Mouse (Mus musculus): ENCODE measurements around the gene Gpr4. TPM values are rescaled to one million over a fixed set of nuclear protein-coding genes. Genes with fewer than 3 reads are reported as not detected.

Gpr4 gene
- polyA plus RNA-seq, 1 experiment from 2014 or later = 2.6 TPM

- no peak for ATAC-seq (ENCODE audit: low FRiP score)
- Histone ChIP-seq H3K4me3 (ENCODE audit: low read depth, low read length) (peak overlapping the region; percentile 16), H3K27ac (ENCODE audit: low read depth, low read length) (no peak overlapping the region), H3K9ac (ENCODE audit: low read depth, low read length) (no peak overlapping the region), H3K4me2 (replicated peaks; ENCODE audit: low read depth, low read length) (peak overlapping the region; percentile 26), H3K36me3 (ENCODE audit: control insufficient read depth, insufficient read depth, low read length) (no peaks in the 10 kb centered on the region), H3K4me1 (replicated peaks; ENCODE audit: control insufficient read depth, insufficient read depth, low read length) (peaks cover 5% of the 10 kb centered on the region; the same call in 1 of the 2 replicates), H3K27me3 (ENCODE audit: control insufficient read depth, insufficient read depth, low read length) (peaks cover 41% of the 10 kb centered on the region), H3K9me3 (ENCODE audit: control insufficient read depth, low read length) (no peaks in the 10 kb centered on the region)
- peak; percentile 80 for DNase-seq (ENCODE audit: low spot score)
- 0% methylated on average over 31 of the region's 32 CpGs for WGBS
Measured at GRCm38 (mm10) chr7:19179173-19179572, 33.2 kb upstream of the Gpr4 start.

- Histone ChIP-seq H3K4me3 (ENCODE audit: low read depth, low read length) (no peak overlapping the region; the same call in 1 of the 2 replicates), H3K9me3 (ENCODE audit: control insufficient read depth, low read length) (no peaks in the 10 kb centered on the region), H3K4me2 (replicated peaks; ENCODE audit: low read depth, low read length) (no peak overlapping the region; the same call in 1 of the 2 replicates), H3K27ac (ENCODE audit: low read depth, low read length) (no peak overlapping the region), H3K4me1 (replicated peaks; ENCODE audit: control insufficient read depth, insufficient read depth, low read length) (peaks cover 5% of the 10 kb centered on the region; the same call in 1 of the 2 replicates), H3K27me3 (ENCODE audit: control insufficient read depth, insufficient read depth, low read length) (peaks cover 41% of the 10 kb centered on the region), H3K36me3 (ENCODE audit: control insufficient read depth, insufficient read depth, low read length) (no peaks in the 10 kb centered on the region), H3K9ac (ENCODE audit: low read depth, low read length) (no peak overlapping the region)
- ATAC-seq (ENCODE audit: low FRiP score) (no peak), DNase-seq (ENCODE audit: low spot score) (no peak)
- 38% methylated on average over 6 of the region's 6 CpGs for WGBS
Measured at GRCm38 (mm10) chr7:19179936-19180335, 32.4 kb upstream of the Gpr4 start.

GRCm38 (mm10) chr7:19180862-19181429, 31.4 kb upstream of the Gpr4 start:
- no peak overlapping the region for H3K27ac ChIP-seq (ENCODE audit: low read depth, low read length)
- H3K4me1 ChIP-seq (replicated peaks; ENCODE audit: control insufficient read depth, insufficient read depth, low read length) = peaks cover 5% of the 10 kb centered on the region; the same call in 1 of the 2 replicates
- peak overlapping the region; percentile 42 for H3K9ac ChIP-seq (ENCODE audit: low read depth, low read length)
- H3K9me3 ChIP-seq (ENCODE audit: control insufficient read depth, low read length) = no peaks in the 10 kb centered on the region
- 1% methylated on average over 23 of the region's 27 CpGs for WGBS
- H3K4me2 ChIP-seq (replicated peaks; ENCODE audit: low read depth, low read length) = peak overlapping the region; percentile 55
- ATAC-seq (ENCODE audit: low FRiP score) = no peak
- H3K36me3 ChIP-seq (ENCODE audit: control insufficient read depth, insufficient read depth, low read length) = no peaks in the 10 kb centered on the region
- H3K27me3 ChIP-seq (ENCODE audit: control insufficient read depth, insufficient read depth, low read length) = peaks cover 36% of the 10 kb centered on the region
- H3K4me3 ChIP-seq (ENCODE audit: low read depth, low read length) = peak overlapping the region; percentile 39
- peak; percentile 63 for DNase-seq (ENCODE audit: low spot score)

GRCm38 (mm10) chr7:19184250-19184649, 28.1 kb upstream of the Gpr4 start:
- Histone ChIP-seq H3K27ac (ENCODE audit: low read depth, low read length) (no peak overlapping the region), H3K9ac (ENCODE audit: low read depth, low read length) (no peak overlapping the region), H3K36me3 (ENCODE audit: control insufficient read depth, insufficient read depth, low read length) (no peaks in the 10 kb centered on the region), H3K4me1 (replicated peaks; ENCODE audit: control insufficient read depth, insufficient read depth, low read length) (0 out of 2 replicates have a peak, but pooled peaks cover 3% of the 10 kb centered on the region), H3K4me2 (replicated peaks; ENCODE audit: low read depth, low read length) (no peak overlapping the region), H3K27me3 (ENCODE audit: control insufficient read depth, insufficient read depth, low read length) (peaks cover 9% of the 10 kb centered on the region), H3K9me3 (ENCODE audit: control insufficient read depth, low read length) (no peaks in the 10 kb centered on the region), H3K4me3 (ENCODE audit: low read depth, low read length) (no peak overlapping the region)
- WGBS = 87% methylated on average over 2 of the region's 2 CpGs
- ATAC-seq (ENCODE audit: low FRiP score) (no peak), DNase-seq (ENCODE audit: low spot score) (no peak)

GRCm38 (mm10) chr7:19184758-19185157, 27.6 kb upstream of the Gpr4 start:
- H3K4me2 ChIP-seq (replicated peaks; ENCODE audit: low read depth, low read length) = no peak overlapping the region
- WGBS = 82% methylated on average over 6 of the region's 6 CpGs
- no peaks in the 10 kb centered on the region for H3K36me3 ChIP-seq (ENCODE audit: control insufficient read depth, insufficient read depth, low read length)
- H3K9ac ChIP-seq (ENCODE audit: low read depth, low read length) = no peak overlapping the region
- DNase-seq (ENCODE audit: low spot score) (no peak), ATAC-seq (ENCODE audit: low FRiP score) (no peak)
- H3K4me1 ChIP-seq (replicated peaks; ENCODE audit: control insufficient read depth, insufficient read depth, low read length) = no peaks in the 10 kb centered on the region
- no peak overlapping the region for H3K4me3 ChIP-seq (ENCODE audit: low read depth, low read length)
- no peak overlapping the region for H3K27ac ChIP-seq (ENCODE audit: low read depth, low read length)
- peaks cover 5% of the 10 kb centered on the region for H3K27me3 ChIP-seq (ENCODE audit: control insufficient read depth, insufficient read depth, low read length)
- H3K9me3 ChIP-seq (ENCODE audit: control insufficient read depth, low read length) = no peaks in the 10 kb centered on the region

DNA sequence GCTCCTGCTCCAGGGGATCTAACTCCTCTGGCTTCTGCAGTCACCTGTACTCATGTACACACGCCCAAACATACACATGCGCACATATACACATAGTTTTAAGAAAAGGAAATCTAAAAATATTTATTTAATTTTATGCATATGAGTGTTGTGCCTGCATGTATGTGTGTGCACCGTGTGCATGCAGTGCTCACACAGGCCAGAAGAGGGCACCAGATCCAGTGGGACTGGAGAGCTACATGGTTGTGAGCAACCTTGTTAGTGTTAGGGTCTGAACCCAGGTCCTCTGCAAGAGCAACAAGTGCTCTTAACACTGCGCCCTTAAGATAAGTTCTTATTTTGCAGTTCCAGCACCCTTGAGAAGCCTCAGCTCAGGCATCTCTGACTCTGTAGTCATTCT, 17.7 kb upstream of the Gpr4 start:
- no peak overlapping the region for H3K9ac ChIP-seq (ENCODE audit: low read depth, low read length)
- H3K27me3 ChIP-seq (ENCODE audit: control insufficient read depth, insufficient read depth, low read length) = no peaks in the 10 kb centered on the region
- no peak overlapping the region for H3K27ac ChIP-seq (ENCODE audit: low read depth, low read length)
- H3K9me3 ChIP-seq (ENCODE audit: control insufficient read depth, low read length) = no peaks in the 10 kb centered on the region
- H3K4me3 ChIP-seq (ENCODE audit: low read depth, low read length) = no peak overlapping the region
- no peak for ATAC-seq (ENCODE audit: low FRiP score)
- no peak for DNase-seq (ENCODE audit: low spot score)
- H3K4me2 ChIP-seq (replicated peaks; ENCODE audit: low read depth, low read length) = no peak overlapping the region
- H3K36me3 ChIP-seq (ENCODE audit: control insufficient read depth, insufficient read depth, low read length) = no peaks in the 10 kb centered on the region
- WGBS = 97% methylated on average over 4 of the region's 4 CpGs
- H3K4me1 ChIP-seq (replicated peaks; ENCODE audit: control insufficient read depth, insufficient read depth, low read length) = no peaks in the 10 kb centered on the region

DNA sequence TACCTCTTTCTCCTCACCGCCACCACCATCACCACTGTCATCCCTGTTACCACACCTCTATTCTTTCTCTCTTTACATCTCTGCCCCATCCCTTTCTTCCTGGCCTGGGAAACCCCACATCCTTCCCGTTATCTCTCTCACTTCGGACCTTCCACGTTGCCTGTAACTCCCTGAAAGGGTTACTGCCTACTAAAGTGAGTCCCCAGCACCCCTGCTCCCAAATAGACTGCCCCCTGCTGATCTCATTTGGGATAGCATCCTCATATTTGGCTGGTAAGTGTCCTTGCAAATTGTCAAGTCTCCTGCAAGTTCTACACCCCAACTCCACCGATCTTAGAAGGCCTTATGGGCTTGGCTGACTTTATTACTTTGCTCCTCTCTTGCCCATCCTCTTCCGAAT, 15.7 kb upstream of the Gpr4 start:
- peak; percentile 66 for DNase-seq (ENCODE audit: low spot score)
- WGBS = 73% methylated on average over 6 of the region's 6 CpGs

DNA sequence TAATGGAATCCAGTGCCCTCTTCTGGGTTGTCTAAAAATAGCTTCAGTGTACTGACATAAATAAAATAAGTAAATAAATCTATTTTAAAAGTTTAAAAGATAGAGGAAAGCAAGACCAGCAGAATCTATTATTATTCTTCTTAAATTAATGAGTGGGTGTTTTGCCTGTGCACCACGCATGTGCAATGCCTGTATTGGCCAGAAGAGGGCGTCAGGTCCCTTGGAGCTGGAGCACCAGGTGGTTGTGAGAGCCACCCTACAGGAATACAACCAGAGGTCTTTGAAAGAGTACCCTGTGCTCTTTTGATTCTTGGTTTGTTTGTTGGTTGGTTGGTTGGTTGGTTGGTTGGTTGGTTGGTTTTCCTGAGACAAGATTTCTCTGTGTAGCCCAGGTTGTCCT, 14.4 kb upstream of the Gpr4 start:
- no peak for ATAC-seq (ENCODE audit: low FRiP score)
- Histone ChIP-seq H3K4me2 (replicated peaks; ENCODE audit: low read depth, low read length) (no peak overlapping the region), H3K4me1 (replicated peaks; ENCODE audit: control insufficient read depth, insufficient read depth, low read length) (no peaks in the 10 kb centered on the region), H3K36me3 (ENCODE audit: control insufficient read depth, insufficient read depth, low read length) (no peaks in the 10 kb centered on the region), H3K9ac (ENCODE audit: low read depth, low read length) (no peak overlapping the region), H3K9me3 (ENCODE audit: control insufficient read depth, low read length) (no peaks in the 10 kb centered on the region), H3K27me3 (ENCODE audit: control insufficient read depth, insufficient read depth, low read length) (no peaks in the 10 kb centered on the region; the same call in 1 of the 2 replicates), H3K27ac (ENCODE audit: low read depth, low read length) (no peak overlapping the region), H3K4me3 (ENCODE audit: low read depth, low read length) (no peak overlapping the region)
- 33% methylated on average over 2 of the region's 2 CpGs for WGBS
- peak; percentile 41 for DNase-seq (ENCODE audit: low spot score)

More for the DNA sequence above, 15.7 kb upstream of the Gpr4 start:
- Histone ChIP-seq H3K4me3 (ENCODE audit: low read depth, low read length) (no peak overlapping the region), H3K9ac (ENCODE audit: low read depth, low read length) (no peak overlapping the region), H3K9me3 (ENCODE audit: control insufficient read depth, low read length) (no peaks in the 10 kb centered on the region), H3K4me2 (replicated peaks; ENCODE audit: low read depth, low read length) (no peak overlapping the region), H3K36me3 (ENCODE audit: control insufficient read depth, insufficient read depth, low read length) (no peaks in the 10 kb centered on the region), H3K4me1 (replicated peaks; ENCODE audit: control insufficient read depth, insufficient read depth, low read length) (no peaks in the 10 kb centered on the region), H3K27ac (ENCODE audit: low read depth, low read length) (no peak overlapping the region), H3K27me3 (ENCODE audit: control insufficient read depth, insufficient read depth, low read length) (no peaks in the 10 kb centered on the region; the same call in 1 of the 2 replicates)
- ATAC-seq (ENCODE audit: low FRiP score) = no peak

DNA sequence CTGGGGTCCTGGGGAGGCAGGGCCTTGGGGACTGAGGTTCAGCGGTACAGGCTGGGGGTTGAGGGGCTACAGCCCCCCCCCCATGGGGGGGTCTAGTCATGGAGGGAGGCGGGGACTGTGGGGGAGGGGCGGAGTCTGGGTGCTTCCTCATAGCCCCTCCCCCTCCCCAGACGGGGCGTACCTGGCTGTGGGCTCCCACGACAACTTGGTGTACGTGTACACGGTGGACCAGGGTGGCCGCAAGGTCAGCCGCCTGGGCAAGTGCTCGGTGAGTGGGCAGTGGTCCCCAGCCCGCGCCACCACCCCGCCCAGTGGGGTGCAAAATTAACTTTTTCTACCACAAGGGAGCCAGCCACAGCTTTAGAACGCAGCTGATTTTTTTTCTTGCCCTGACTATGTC, 10.7 kb upstream of the Gpr4 start:
- 69% methylated on average over 14 of the region's 15 CpGs for WGBS
- no peaks in the 10 kb centered on the region for H3K36me3 ChIP-seq (ENCODE audit: control insufficient read depth, insufficient read depth, low read length)
- no peak overlapping the region for H3K4me3 ChIP-seq (ENCODE audit: low read depth, low read length)
- ATAC-seq (ENCODE audit: low FRiP score) = 0 out of 2 replicates have a peak, but pooled peaks have one; percentile 51
- no peak overlapping the region for H3K4me2 ChIP-seq (replicated peaks; ENCODE audit: low read depth, low read length)
- H3K9ac ChIP-seq (ENCODE audit: low read depth, low read length) = no peak overlapping the region
- H3K27me3 ChIP-seq (ENCODE audit: control insufficient read depth, insufficient read depth, low read length) = no peaks in the 10 kb centered on the region; the same call in 1 of the 2 replicates
- H3K27ac ChIP-seq (ENCODE audit: low read depth, low read length) = no peak overlapping the region
- H3K9me3 ChIP-seq (ENCODE audit: control insufficient read depth, low read length) = no peaks in the 10 kb centered on the region
- H3K4me1 ChIP-seq (replicated peaks; ENCODE audit: control insufficient read depth, insufficient read depth, low read length) = no peaks in the 10 kb centered on the region
- DNase-seq (ENCODE audit: low spot score) = no peak
